Mouse (Mus musculus) kidney, postnatal 25 days (tissue): ENCODE measurements around the gene Sat2.

ENCODE experiments used
- DNase-seq, 2 experiments: peaks; one replicate each; pipeline ENCODE4 v3.0.0; 2021; ENCODE audit warnings: mixed read lengths in 2 of 2

Gene Sat2

GRCm38 (mm10) chr11:69672211-69672706, 50.4 kb downstream of the Sat2 start, which contains the start of gene Eif4a1:
Gene Eif4a1 (minus strand): TSS chr11:69672423.
- peak; percentile 100 for DNase-seq
